ENCODE assay signal across 20 mouse cellular contexts in the genomic region with DNA sequence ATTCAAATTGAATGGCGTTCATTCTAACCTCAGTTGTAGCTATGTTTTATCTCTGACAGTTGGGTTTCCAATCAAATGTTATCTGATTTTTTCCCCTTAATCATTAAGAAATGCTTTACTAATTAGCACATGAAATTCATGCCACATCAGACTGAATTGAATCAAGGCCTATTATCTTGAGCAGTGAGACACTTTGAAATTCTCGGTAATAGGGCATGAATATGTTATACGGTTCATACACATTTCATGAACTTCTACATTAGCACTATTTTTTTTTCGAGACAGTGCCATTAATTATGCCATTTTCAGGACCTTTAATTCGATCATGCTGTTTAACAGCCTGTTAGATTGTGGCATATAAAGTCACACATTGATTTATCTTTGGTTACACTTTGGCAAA.
DNase-seq lines count a peak whose midpoint lies in the region; ATAC-seq and TF ChIP-seq lines count a peak whose summit lies in the region.
"Had no signal": no experiment of that assay in that cellular context is flagged by ENCODE, and none has a peak within 500 bp of the region (broad histone marks: within the 10 kb centered on the region; RNA-seq: fewer than 3 reads in every experiment).

No protein-coding gene starts in this region.

- peak; percentile 49; the same call in 1 of the 2 replicates for ATAC-seq in forebrain, embryonic 12.5 days (ENCODE audit: low FRiP score)
- no peak for ATAC-seq in forebrain, postnatal 0 days
- ATAC-seq in midbrain, embryonic 14.5 days (ENCODE audit: low FRiP score, low TSS enrichment), result no peak
- ATAC-seq in midbrain, embryonic 16.5 days, result no peak
- peak; percentile 82 for ATAC-seq in forebrain, embryonic 16.5 days
- ATAC-seq: Patski had no signal

- 57% methylated on average over 5 of the region's 5 CpGs for WGBS in forebrain, embryonic 12.5 days
- 26% methylated on average over 5 of the region's 5 CpGs for WGBS in forebrain, postnatal 0 days
- WGBS in midbrain, embryonic 14.5 days, result 54% methylated on average over 5 of the region's 5 CpGs
- 51% methylated on average over 5 of the region's 5 CpGs for WGBS in midbrain, embryonic 16.5 days
- WGBS in forebrain, embryonic 16.5 days, result 17% methylated on average over 5 of the region's 5 CpGs

- H3K36me3 ChIP-seq in forebrain, embryonic 12.5 days (replicated peaks), result no peaks in the 10 kb centered on the region
- no peaks in the 10 kb centered on the region for H3K36me3 ChIP-seq in forebrain, postnatal 0 days (ENCODE audit: insufficient read depth)
- no peaks in the 10 kb centered on the region for H3K36me3 ChIP-seq in midbrain, embryonic 14.5 days (ENCODE audit: control insufficient read depth, insufficient read depth, low read length)
- no peaks in the 10 kb centered on the region for H3K36me3 ChIP-seq in midbrain, embryonic 16.5 days (ENCODE audit: control insufficient read depth, insufficient read depth, low read length)
- H3K36me3 ChIP-seq in forebrain, embryonic 16.5 days (ENCODE audit: control insufficient read depth, insufficient read depth), result no peaks in the 10 kb centered on the region
- H3K36me3 ChIP-seq: embryonic facial prominence, embryonic 12.5 days; embryonic facial prominence, embryonic 15.5 days; hindbrain, embryonic 12.5 days; hindbrain, embryonic 15.5 days had no signal

- H3K4me1 ChIP-seq in forebrain, embryonic 12.5 days, result no peaks in the 10 kb centered on the region
- H3K4me1 ChIP-seq in forebrain, postnatal 0 days (ENCODE audit: insufficient read depth), result no peaks in the 10 kb centered on the region
- H3K4me1 ChIP-seq in midbrain, embryonic 14.5 days (ENCODE audit: control insufficient read depth, insufficient read depth, low read length), result no peaks in the 10 kb centered on the region
- no peaks in the 10 kb centered on the region for H3K4me1 ChIP-seq in midbrain, embryonic 16.5 days (ENCODE audit: control insufficient read depth, insufficient read depth, low read length)
- no peaks in the 10 kb centered on the region; the same call in 1 of the 2 replicates for H3K4me1 ChIP-seq in forebrain, embryonic 16.5 days (replicated peaks; ENCODE audit: control insufficient read depth, insufficient read depth, low read length)
- H3K4me1 ChIP-seq: embryonic facial prominence, embryonic 12.5 days; embryonic facial prominence, embryonic 15.5 days; hindbrain, embryonic 12.5 days; hindbrain, embryonic 15.5 days had no signal

- no peaks in the 10 kb centered on the region for H3K27me3 ChIP-seq in forebrain, embryonic 12.5 days
- no peaks in the 10 kb centered on the region for H3K27me3 ChIP-seq in forebrain, postnatal 0 days (ENCODE audit: insufficient read depth, low read length)
- no peaks in the 10 kb centered on the region for H3K27me3 ChIP-seq in midbrain, embryonic 14.5 days (ENCODE audit: control insufficient read depth, insufficient read depth, low read length)
- H3K27me3 ChIP-seq in midbrain, embryonic 16.5 days (ENCODE audit: control insufficient read depth, insufficient read depth, low read depth, low read length), result no peaks in the 10 kb centered on the region
- H3K27me3 ChIP-seq in forebrain, embryonic 16.5 days (replicated peaks; ENCODE audit: control insufficient read depth, insufficient read depth, low read length), result no peaks in the 10 kb centered on the region
- H3K27me3 ChIP-seq: embryonic facial prominence, embryonic 12.5 days; embryonic facial prominence, embryonic 15.5 days; hindbrain, embryonic 12.5 days; hindbrain, embryonic 15.5 days; Patski had no signal

- DNase-seq in forebrain, postnatal 0 days, result no peak
- peak; percentile 25 for DNase-seq in midbrain, embryonic 14.5 days
- DNase-seq in testis, postnatal 14 days (ENCODE audit: low spot score), result no peak
- no peak for DNase-seq in MN1 (ENCODE audit: low spot score)
- DNase-seq: adrenal gland, postnatal 10 days; adrenal gland, postnatal 36 days; cerebellum, adult 11 months; cerebellum, adult 2 months; cerebellum, adult 9-11 months; cerebellum, postnatal 25 days; gastrocnemius, postnatal 10 days had no signal

- TF ChIP-seq CTCF in forebrain, postnatal 0 days (IDR thresholded peaks at IDR 0.05; ENCODE audit: low read depth), result no peak

- no peak overlapping the region for H3K9ac ChIP-seq in forebrain, embryonic 12.5 days
- no peak overlapping the region for H3K9ac ChIP-seq in forebrain, postnatal 0 days
- no peak overlapping the region for H3K9ac ChIP-seq in midbrain, embryonic 14.5 days (replicated peaks; ENCODE audit: low read length)
- H3K9ac ChIP-seq in midbrain, embryonic 16.5 days (ENCODE audit: low read depth, low read length), result no peak overlapping the region
- H3K9ac ChIP-seq in forebrain, embryonic 16.5 days (replicated peaks; ENCODE audit: low read depth, low read length), result no peak overlapping the region
- H3K9ac ChIP-seq: embryonic facial prominence, embryonic 12.5 days; embryonic facial prominence, embryonic 15.5 days; hindbrain, embryonic 12.5 days; hindbrain, embryonic 15.5 days had no signal

- no peak overlapping the region for H3K4me3 ChIP-seq in forebrain, embryonic 12.5 days (replicated peaks)
- no peak overlapping the region for H3K4me3 ChIP-seq in forebrain, postnatal 0 days (ENCODE audit: low read depth, low read length)
- no peak overlapping the region for H3K4me3 ChIP-seq in midbrain, embryonic 14.5 days (replicated peaks; ENCODE audit: low read depth, low read length)
- H3K4me3 ChIP-seq in midbrain, embryonic 16.5 days (ENCODE audit: low read depth, low read length), result no peak overlapping the region
- no peak overlapping the region for H3K4me3 ChIP-seq in forebrain, embryonic 16.5 days (replicated peaks; ENCODE audit: low read length)
- H3K4me3 ChIP-seq: embryonic facial prominence, embryonic 12.5 days; embryonic facial prominence, embryonic 15.5 days; hindbrain, embryonic 12.5 days; hindbrain, embryonic 15.5 days had no signal

- H3K9me3 ChIP-seq in forebrain, embryonic 12.5 days, result no peaks in the 10 kb centered on the region
- no peaks in the 10 kb centered on the region for H3K9me3 ChIP-seq in forebrain, postnatal 0 days (ENCODE audit: low read length)
- H3K9me3 ChIP-seq in midbrain, embryonic 14.5 days (ENCODE audit: control insufficient read depth, low read length), result no peaks in the 10 kb centered on the region
- H3K9me3 ChIP-seq in midbrain, embryonic 16.5 days (replicated peaks; ENCODE audit: control insufficient read depth, low read length, poor library complexity, severe bottlenecking), result no peaks in the 10 kb centered on the region
- no peaks in the 10 kb centered on the region for H3K9me3 ChIP-seq in forebrain, embryonic 16.5 days (ENCODE audit: control insufficient read depth, low read length)
- H3K9me3 ChIP-seq: embryonic facial prominence, embryonic 12.5 days; embryonic facial prominence, embryonic 15.5 days; hindbrain, embryonic 12.5 days; hindbrain, embryonic 15.5 days had no signal

- H3K4me2 ChIP-seq in forebrain, embryonic 12.5 days, result no peak overlapping the region
- H3K4me2 ChIP-seq in forebrain, postnatal 0 days (ENCODE audit: low read depth), result no peak overlapping the region
- H3K4me2 ChIP-seq in midbrain, embryonic 14.5 days (ENCODE audit: low read length), result no peak overlapping the region
- no peak overlapping the region for H3K4me2 ChIP-seq in midbrain, embryonic 16.5 days (ENCODE audit: low read length)
- no peak overlapping the region for H3K4me2 ChIP-seq in forebrain, embryonic 16.5 days (ENCODE audit: low read length)
- H3K4me2 ChIP-seq: embryonic facial prominence, embryonic 12.5 days; embryonic facial prominence, embryonic 15.5 days; heart, embryonic 11.5 days; hindbrain, embryonic 12.5 days; hindbrain, embryonic 15.5 days had no signal

- H3K27ac ChIP-seq in forebrain, embryonic 12.5 days, result no peak overlapping the region
- H3K27ac ChIP-seq in forebrain, postnatal 0 days (ENCODE audit: low read depth, low read length), result no peak overlapping the region
- H3K27ac ChIP-seq in midbrain, embryonic 14.5 days (replicated peaks; ENCODE audit: low read depth, low read length), result no peak overlapping the region
- H3K27ac ChIP-seq in midbrain, embryonic 16.5 days (ENCODE audit: low read length), result no peak overlapping the region
- H3K27ac ChIP-seq in forebrain, embryonic 16.5 days (ENCODE audit: low read length), result no peak overlapping the region
- H3K27ac ChIP-seq: embryonic facial prominence, embryonic 12.5 days; embryonic facial prominence, embryonic 15.5 days; hindbrain, embryonic 12.5 days; hindbrain, embryonic 15.5 days had no signal

Comparison
In these comparisons a context has a peak if more than half of its experiments do, and no peak if none do; other contexts are left out.
1. ATAC-seq: peak in forebrain, embryonic 12.5 days (single experiment) and forebrain, embryonic 16.5 days (single experiment); none in forebrain, postnatal 0 days (single experiment), midbrain, embryonic 14.5 days (single experiment) and midbrain, embryonic 16.5 days (single experiment).